Mouse (Mus musculus) ES-CJ7 (cell line): ENCODE results near the gene Akr1c21.
"Not testable (repeated sequence)": the region's sequence is repeated elsewhere in the genome, so short reads cannot be mapped to it uniquely, and the experiment has no call there.

Experiments
- DNase-seq: peaks from one replicate; pipeline ENCODE4 v3.0.0; 2011; ENCODE audit warnings: low read depth, low spot score

Akr1c21 gene

GRCm38 (mm10) chr13:4573871-4574270, at the start of gene Akr1c21:
Akr1c21 (plus strand) TSS chr13:4574075.
- DNase-seq = no peak

- peak; percentile 77 for DNase-seq
Observed at GRCm38 (mm10) chr13:4559143-4559542, 14.7 kb upstream of the Akr1c21 start.

DNA sequence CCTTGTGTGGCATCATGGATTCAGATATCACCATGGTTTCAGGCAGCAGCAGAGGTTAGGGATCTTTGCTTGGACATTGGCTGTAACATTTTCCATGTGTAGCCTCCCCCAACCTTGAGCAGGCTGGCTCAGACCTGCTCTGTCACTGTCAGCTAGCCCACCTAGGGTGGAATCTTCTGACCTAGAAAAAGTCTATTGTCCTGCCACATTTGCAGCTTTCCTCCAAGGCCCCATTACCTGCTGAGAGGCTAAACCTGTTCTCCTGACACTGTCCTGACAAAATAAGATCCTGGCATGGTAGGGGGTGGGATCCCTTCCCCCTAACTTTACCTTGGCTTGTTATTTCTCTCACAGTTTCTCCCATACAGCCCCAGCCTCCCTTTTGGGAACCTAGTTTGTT, 13.4 kb upstream of the Akr1c21 start:
- peak; percentile 70 for DNase-seq

DNA sequence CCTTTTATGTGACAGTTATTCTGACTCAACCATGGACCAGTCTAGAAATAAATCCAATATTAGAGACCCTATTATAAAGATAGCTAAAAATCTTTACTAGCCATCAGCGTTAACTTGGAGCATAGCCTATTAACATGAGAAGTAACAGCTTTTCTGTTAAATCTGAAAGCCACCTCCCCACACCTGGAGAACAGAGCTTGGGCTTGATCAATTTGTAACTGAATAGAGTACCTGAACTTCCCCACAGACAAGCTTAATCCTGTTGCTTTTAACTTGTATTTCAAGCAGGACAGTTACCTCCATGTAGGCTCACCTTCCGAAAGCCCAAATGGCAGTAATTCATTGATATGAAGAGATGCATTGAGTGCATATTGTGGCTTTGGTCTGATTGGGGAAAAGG, 7.9 kb upstream of the Akr1c21 start:
- peak; percentile 58 for DNase-seq

GRCm38 (mm10) chr13:4576921-4577320, 3.0 kb downstream of the Akr1c21 start:
- DNase-seq = no peak

DNA sequence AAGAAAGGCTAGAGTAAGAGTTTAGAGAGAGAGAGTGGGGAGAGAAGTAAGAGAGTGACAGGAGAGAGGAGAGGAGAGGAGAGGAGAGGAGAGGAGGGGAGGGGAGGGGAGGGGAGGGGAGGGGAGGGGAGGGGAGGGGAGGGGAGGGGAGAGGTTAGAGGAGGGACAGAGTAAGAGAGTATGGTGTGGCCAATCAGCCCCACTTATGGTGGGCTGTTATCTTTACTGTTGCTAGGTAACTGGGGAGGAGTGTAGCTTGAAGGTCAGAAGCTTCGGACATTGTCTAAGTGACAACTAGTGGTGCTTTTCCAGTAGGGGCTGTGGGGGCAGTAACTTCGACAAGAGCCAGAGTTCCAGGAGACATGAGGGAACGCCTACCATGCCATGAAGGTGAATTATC, 29.6 kb downstream of the Akr1c21 start:
- DNase-seq = not testable (repeated sequence)

DNA sequence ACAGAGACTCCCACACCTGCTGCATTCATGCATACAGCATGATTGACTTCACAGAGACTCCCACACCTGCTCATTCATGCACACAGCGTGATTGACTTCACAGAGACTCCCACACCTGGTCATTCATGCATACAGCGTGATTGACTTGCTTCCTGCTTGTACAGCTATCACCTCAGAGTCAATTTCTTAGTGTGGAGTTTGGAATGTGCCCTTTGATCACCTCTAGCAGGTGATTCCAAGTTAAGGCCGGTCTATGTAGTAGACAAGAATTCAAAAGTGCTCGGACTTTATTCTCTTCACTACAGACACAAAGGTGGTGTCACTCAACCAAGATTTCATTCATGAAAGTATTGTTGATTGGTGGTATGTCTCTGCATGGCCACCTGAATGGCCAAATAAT, 32.9 kb downstream of the Akr1c21 start:
- no peak for DNase-seq

GRCm38 (mm10) chr13:4608530-4608929, 34.7 kb downstream of the Akr1c21 start:
- DNase-seq = no peak

DNA sequence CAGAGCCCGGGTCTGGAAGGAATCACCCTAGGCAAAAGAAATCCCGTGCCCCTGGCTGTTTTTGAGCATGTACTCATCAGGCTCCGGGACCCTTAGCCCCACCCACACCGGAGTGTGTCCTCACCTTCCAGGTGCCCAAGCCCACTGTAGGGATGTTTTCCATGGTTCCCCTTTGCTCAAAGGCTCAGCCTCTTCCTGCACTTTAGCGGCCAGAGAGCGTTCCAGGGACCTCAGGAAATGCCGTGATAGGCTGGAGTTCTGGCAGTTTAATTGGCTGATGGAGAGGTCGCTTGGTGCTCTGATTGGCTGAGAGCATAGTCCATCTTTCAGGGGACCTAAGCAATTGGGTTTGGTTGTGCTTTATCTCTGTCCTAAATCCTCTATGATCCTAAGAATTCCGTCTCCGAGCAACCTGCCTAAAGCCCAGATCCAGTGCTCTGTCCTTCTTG, 35.1 kb downstream of the Akr1c21 start, which contains the start of gene Akr1e1:
TSS of gene Akr1e1 (minus strand) at position 214 of the 449 bp plus-strand sequence.
- DNase-seq = peak; percentile 98

- DNase-seq = no peak
Observed at GRCm38 (mm10) chr13:4610902-4611301, 37.0 kb downstream of the Akr1c21 start.
